Mouse (Mus musculus) lung, postnatal 0 days (tissue): ENCODE data around the gene Babam2. TPM values are rescaled to one million over a fixed set of nuclear protein-coding genes. Genes with fewer than 3 reads are reported as not detected.

Source experiments
- ATAC-seq: fragments of 200-750 bp; cut with Nextera tagmentation; 2 replicates; pipeline ENCODE4 v1.8.0; 2017; ENCODE audit warnings: moderate library complexity
- DNase-seq: peaks from one replicate; pipeline ENCODE4 v3.0.0-alpha.2; 2016; ENCODE audit warnings: low spot score
- H3K27ac ChIP-seq: fragments of 300-500 bp; sonication (generic); 2 replicates; pipeline ENCODE4 v1.5.1; 2014; ENCODE audit warnings: antibody characterized with exemption, mild to moderate bottlenecking, low read length, mixed read lengths
- H3K27me3 ChIP-seq: fragments of 300-500 bp; sonication (generic); replicated peaks from 2 replicates; pipeline ENCODE4 v1.6.1; 2014; ENCODE audit warnings: low read length, mixed read lengths; ENCODE audit not compliant: insufficient read depth
- H3K36me3 ChIP-seq: fragments of 300-500 bp; sonication (generic); 2 replicates; pipeline ENCODE4 v1.6.1; 2014; ENCODE audit warnings: low read length, mixed read lengths; ENCODE audit not compliant: insufficient read depth
- H3K4me1 ChIP-seq: fragments of 300-500 bp; sonication (generic); 2 replicates; pipeline ENCODE4 v1.6.1; 2014; ENCODE audit warnings: antibody characterized with exemption, low read depth, low read length, mixed read lengths; ENCODE audit not compliant: insufficient read depth
- H3K4me2 ChIP-seq: fragments of 300-500 bp; sonication (generic); replicated peaks from 2 replicates; pipeline ENCODE4 v1.6.1; 2014; ENCODE audit warnings: low read depth, mild to moderate bottlenecking, low read length, moderate library complexity, mixed read lengths
- H3K4me3 ChIP-seq: fragments of 300-500 bp; sonication (generic); 2 replicates; pipeline ENCODE4 v1.5.1; 2014; ENCODE audit warnings: low read depth, low read length
- H3K9ac ChIP-seq: fragments of 300-500 bp; sonication (generic); replicated peaks from 2 replicates; pipeline ENCODE4 v1.6.1; 2014; ENCODE audit warnings: low read depth, mild to moderate bottlenecking
- H3K9me3 ChIP-seq: fragments of 300-500 bp; sonication (generic); 2 replicates; pipeline ENCODE4 v1.6.1; 2016; ENCODE audit warnings: low read length, mixed read lengths
- CTCF ChIP-seq: IDR thresholded peaks from 2 replicates; pipeline ENCODE4 v1.5.1; 2016; ENCODE audit warnings: antibody characterized with exemption, mild to moderate bottlenecking
- EP300 ChIP-seq: IDR thresholded peaks from 2 replicates; pipeline ENCODE4 v1.6.1; 2016; ENCODE audit warnings: antibody characterized with exemption, mild to moderate bottlenecking, control low read depth
- WGBS: fragments of 180-500 bp; shearing (Covaris S2); extraction: QIAGEN DNeasy Blood & Tissue Kit; methylation state at CpG from one replicate; pipeline ENCODE4 v1.1.7; 2014; 5-methylcytosine and 5-hydroxymethylcytosine counted together
- polyA plus RNA-seq: library from polyadenylated mRNA; unstranded; fragments of >200 nt; fragmentation: Nextera tagmentation; extraction: Ambion mirVana; gene quantifications from 2 replicates; pipeline ENCODE4 v1.2.1, GENCODE M21; 2015

Gene Babam2
- polyA plus RNA-seq, 1 experiment from 2014 or later: 39.4 TPM

DNA sequence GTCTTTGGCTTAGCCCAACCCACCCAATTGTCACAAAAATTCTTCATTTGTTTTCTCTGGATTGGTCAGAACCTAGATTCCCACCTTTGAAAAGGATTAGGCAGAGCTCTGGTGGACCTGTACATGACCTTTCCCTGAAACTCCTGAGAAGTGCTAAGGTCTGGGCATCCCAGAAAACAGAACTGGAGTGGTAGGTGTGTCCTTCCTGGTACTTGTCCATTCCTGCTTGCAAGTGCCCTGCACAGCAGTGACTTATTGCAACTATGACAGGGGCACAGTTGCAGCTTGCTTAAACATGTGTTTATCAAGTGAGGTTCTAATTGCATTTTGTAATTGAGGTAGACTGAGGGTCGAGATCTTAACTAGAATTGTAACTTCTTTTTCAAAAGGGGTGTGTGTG is 234.2 kb downstream of the Babam2 start:
- no peaks in the 10 kb centered on the region for H3K9me3 ChIP-seq
- H3K4me2 ChIP-seq: no peak overlapping the region
- DNase-seq: peak; percentile 73
- H3K27me3 ChIP-seq: no peaks in the 10 kb centered on the region
- no peaks in the 10 kb centered on the region for H3K36me3 ChIP-seq
- peaks cover 7% of the 10 kb centered on the region; the same call in 1 of the 2 replicates for H3K4me1 ChIP-seq
- H3K9ac ChIP-seq: no peak overlapping the region
- ATAC-seq: peak; percentile 93
- no peak overlapping the region for H3K4me3 ChIP-seq
- 67% methylated on average over 1 of the region's 1 CpGs for WGBS
- no peak for TF ChIP-seq EP300
- no peak for TF ChIP-seq CTCF
- H3K27ac ChIP-seq: peak overlapping the region; percentile 79

DNA sequence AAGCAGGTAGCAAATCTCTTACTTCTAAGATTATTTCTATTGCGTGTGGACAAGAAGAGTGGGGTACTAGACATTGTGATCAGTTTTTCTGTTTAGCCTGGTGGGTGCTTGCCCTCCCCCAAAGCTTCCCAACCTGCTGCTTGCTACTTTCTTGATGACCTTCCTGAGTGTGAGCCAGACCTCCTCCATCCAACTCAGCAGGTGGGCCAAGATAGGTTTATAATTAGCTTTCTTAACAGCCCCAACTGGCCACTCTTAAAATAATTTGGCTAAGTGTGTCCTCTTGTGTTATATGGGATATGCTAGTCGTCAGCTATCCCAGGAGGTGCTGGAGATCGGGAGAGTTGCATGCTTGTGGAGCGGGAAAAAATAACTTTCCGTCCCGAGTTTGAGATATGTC is 235.8 kb downstream of the Babam2 start:
- peaks cover 7% of the 10 kb centered on the region; the same call in 1 of the 2 replicates for H3K4me1 ChIP-seq
- no peak overlapping the region for H3K9ac ChIP-seq
- no peak overlapping the region for H3K4me2 ChIP-seq
- no peak for DNase-seq
- TF ChIP-seq EP300 (no peak), CTCF (no peak)
- H3K36me3 ChIP-seq: no peaks in the 10 kb centered on the region
- no peak for ATAC-seq
- no peak overlapping the region for H3K4me3 ChIP-seq
- H3K9me3 ChIP-seq: no peaks in the 10 kb centered on the region
- no peak overlapping the region for H3K27ac ChIP-seq
- no peaks in the 10 kb centered on the region for H3K27me3 ChIP-seq
- WGBS: 86% methylated on average over 6 of the region's 6 CpGs

DNA sequence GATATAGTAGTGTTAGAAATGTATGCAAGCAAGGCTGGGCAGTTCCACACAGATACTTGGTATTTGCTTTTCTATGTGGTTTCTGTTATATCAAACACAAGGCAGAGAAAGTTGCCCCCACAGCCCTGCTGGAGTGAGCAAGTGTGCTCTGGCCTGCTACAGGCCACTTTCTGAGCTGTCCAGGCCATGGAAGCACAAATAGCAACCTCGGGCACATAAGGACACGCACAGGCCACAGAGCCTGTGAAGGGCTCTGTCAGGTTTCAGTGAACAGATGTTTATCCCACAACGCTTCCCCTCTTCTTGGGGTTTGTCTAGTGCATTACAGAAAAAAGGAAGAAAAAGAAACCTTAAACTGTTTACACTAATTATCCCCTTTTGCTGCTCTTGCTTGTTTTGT is 236.9 kb downstream of the Babam2 start:
- no peaks in the 10 kb centered on the region for H3K27me3 ChIP-seq
- WGBS: 80% methylated on average over 3 of the region's 3 CpGs
- no peak overlapping the region for H3K4me3 ChIP-seq
- DNase-seq: no peak
- no peak for ATAC-seq
- H3K4me2 ChIP-seq: no peak overlapping the region
- H3K9ac ChIP-seq: no peak overlapping the region
- no peaks in the 10 kb centered on the region for H3K36me3 ChIP-seq
- no peak overlapping the region for H3K27ac ChIP-seq
- TF ChIP-seq EP300 (no peak), CTCF (no peak)
- H3K9me3 ChIP-seq: no peaks in the 10 kb centered on the region
- peaks cover 7% of the 10 kb centered on the region; the same call in 1 of the 2 replicates for H3K4me1 ChIP-seq

- ATAC-seq: no peak
- H3K9ac ChIP-seq: no peak overlapping the region
- no peak for TF ChIP-seq EP300
- no peak for TF ChIP-seq CTCF
These were observed 238.5 kb downstream of the Babam2 start for GRCm38 (mm10) chr5:31935936-31936335.

DNA sequence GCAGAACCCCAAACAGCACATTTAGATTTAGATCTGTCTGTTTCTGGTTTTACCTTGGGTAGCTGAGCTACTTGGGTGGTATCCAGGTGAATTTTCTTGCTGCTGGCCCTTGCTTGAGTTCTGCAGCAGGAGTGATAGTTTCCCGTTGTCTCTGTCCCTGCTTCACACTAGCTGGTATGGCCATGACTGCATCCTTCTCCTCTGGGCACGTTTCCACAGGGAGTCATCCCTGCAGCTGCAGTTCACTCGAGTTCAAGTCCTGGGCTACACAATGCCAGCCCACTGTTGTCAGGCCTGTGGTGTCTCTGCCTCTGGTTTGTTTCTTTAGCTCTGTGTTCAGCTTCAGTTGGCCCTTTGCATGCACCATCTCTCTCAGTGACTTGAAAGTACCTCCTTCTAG is 239.0 kb downstream of the Babam2 start:
- Histone ChIP-seq H3K4me3 (no peak overlapping the region), H3K27ac (no peak overlapping the region), H3K27me3 (no peaks in the 10 kb centered on the region), H3K9me3 (no peaks in the 10 kb centered on the region), H3K36me3 (no peaks in the 10 kb centered on the region), H3K9ac (no peak overlapping the region), H3K4me2 (no peak overlapping the region), H3K4me1 (0 out of 2 replicates have a peak, but pooled peaks cover 2% of the 10 kb centered on the region)
- no peak for TF ChIP-seq EP300
- DNase-seq (no peak), ATAC-seq (no peak)
- 73% methylated on average over 3 of the region's 3 CpGs for WGBS

More at GRCm38 (mm10) chr5:31935936-31936335, 238.5 kb downstream of the Babam2 start:
- H3K27me3 ChIP-seq: no peaks in the 10 kb centered on the region
- no peak overlapping the region for H3K27ac ChIP-seq
- no peak overlapping the region for H3K4me3 ChIP-seq
- no peak overlapping the region for H3K4me2 ChIP-seq
- 0 out of 2 replicates have a peak, but pooled peaks cover 7% of the 10 kb centered on the region for H3K4me1 ChIP-seq
- WGBS: 85% methylated on average over 3 of the region's 3 CpGs
- H3K9me3 ChIP-seq: no peaks in the 10 kb centered on the region
- no peaks in the 10 kb centered on the region for H3K36me3 ChIP-seq
- DNase-seq: no peak

DNA sequence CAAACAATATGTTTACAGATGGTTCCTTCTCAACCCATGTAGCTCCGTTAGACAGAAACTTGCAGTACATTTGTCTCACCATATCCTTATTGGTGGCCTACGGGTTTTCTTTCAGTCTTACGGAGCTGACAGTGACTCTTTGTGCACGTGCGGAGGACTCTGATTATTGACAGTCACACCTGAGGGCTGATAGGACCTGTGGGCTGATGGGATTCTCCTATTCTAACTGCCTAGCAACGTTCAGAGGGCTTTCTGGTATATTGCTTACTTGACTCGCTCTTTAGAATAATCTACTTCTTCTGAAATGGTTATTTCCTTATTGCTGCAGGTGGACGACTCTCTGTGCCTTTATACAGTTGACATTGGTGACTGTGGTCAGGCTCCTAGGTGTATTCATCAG is 243.4 kb downstream of the Babam2 start:
- 85% methylated on average over 8 of the region's 8 CpGs for WGBS
- ATAC-seq: no peak
- DNase-seq: no peak
- no peak overlapping the region for H3K4me3 ChIP-seq
- H3K27ac ChIP-seq: no peak overlapping the region
- no peak overlapping the region for H3K9ac ChIP-seq
- no peaks in the 10 kb centered on the region for H3K9me3 ChIP-seq
- no peaks in the 10 kb centered on the region for H3K27me3 ChIP-seq
- TF ChIP-seq EP300: no peak
- TF ChIP-seq CTCF: no peak
- no peak overlapping the region for H3K4me2 ChIP-seq
- H3K36me3 ChIP-seq: no peaks in the 10 kb centered on the region
- H3K4me1 ChIP-seq: no peaks in the 10 kb centered on the region

GRCm38 (mm10) chr5:31947185-31947584 is 249.7 kb downstream of the Babam2 start:
- Histone ChIP-seq H3K9ac (no peak overlapping the region), H3K27me3 (no peaks in the 10 kb centered on the region), H3K36me3 (no peaks in the 10 kb centered on the region), H3K4me1 (no peaks in the 10 kb centered on the region), H3K4me2 (no peak overlapping the region), H3K27ac (no peak overlapping the region), H3K4me3 (no peak overlapping the region), H3K9me3 (no peaks in the 10 kb centered on the region)
- WGBS: 43% methylated on average over 4 of the region's 4 CpGs
- ATAC-seq: no peak
- no peak for TF ChIP-seq EP300
- TF ChIP-seq CTCF: peak; percentile 27; the same call in 1 of the 2 replicates
- DNase-seq: no peak
